17 mouse cellular contexts compared by ENCODE assay signal in genomic region chr5:146488959-146489358, GRCm38 (mm10). TPM values are rescaled to one million over a fixed set of nuclear protein-coding genes. Genes with fewer than 3 reads are reported as not detected.
DNase-seq lines count a peak whose midpoint lies in the region; ATAC-seq and TF ChIP-seq lines count a peak whose summit lies in the region.
"Not testable (repeated sequence)": the region's sequence is repeated elsewhere in the genome, so short reads cannot be mapped to it uniquely, and the experiment has no call there.
"Had no signal": no experiment of that assay in that cellular context is flagged by ENCODE, and none has a peak within 500 bp of the region (broad histone marks: within the 10 kb centered on the region; RNA-seq: fewer than 3 reads in every experiment).

No protein-coding gene starts in this region.

- not testable (repeated sequence) for H3K9me3 ChIP-seq in forebrain, postnatal 0 days (ENCODE audit: low read length); intestine, postnatal 0 days (ENCODE audit: control insufficient read depth); lung, embryonic 14.5 days (ENCODE audit: low read depth, low read length)

- not testable (repeated sequence) for H3K4me3 ChIP-seq in forebrain, postnatal 0 days (ENCODE audit: low read depth, low read length); intestine, postnatal 0 days (ENCODE audit: low read depth, low read length); layer of hippocampus, adult 2 months; lung, embryonic 14.5 days (ENCODE audit: low read depth, low read length)

- peak; percentile 50 for TF ChIP-seq CTCF in forebrain, postnatal 0 days (IDR thresholded peaks at IDR 0.05; ENCODE audit: low read depth)
- TF ChIP-seq CTCF in intestine, postnatal 0 days (IDR thresholded peaks at IDR 0.05; ENCODE audit: low read depth), result peak; percentile 53
- TF ChIP-seq CTCF in layer of hippocampus, adult 2 months (conservative IDR thresholded peaks at IDR 0.05), result peak; percentile 66
- peak; percentile 47 for TF ChIP-seq CTCF in lung, embryonic 14.5 days (IDR thresholded peaks at IDR 0.05; ENCODE audit: low read depth)

- not testable (repeated sequence) for H3K9ac ChIP-seq in forebrain, postnatal 0 days; intestine, postnatal 0 days (ENCODE audit: low read depth, low read length); lung, embryonic 14.5 days

- not testable (repeated sequence) for H3K4me2 ChIP-seq in forebrain, postnatal 0 days (ENCODE audit: low read depth); intestine, postnatal 0 days (replicated peaks; ENCODE audit: low read depth); lung, embryonic 14.5 days

- not testable (repeated sequence) for H3K27ac ChIP-seq in forebrain, postnatal 0 days (ENCODE audit: low read depth, low read length); intestine, postnatal 0 days (ENCODE audit: low read depth, low read length); layer of hippocampus, adult 2 months; lung, embryonic 14.5 days (ENCODE audit: low read depth)

- H3K27me3 ChIP-seq in forebrain, postnatal 0 days (ENCODE audit: insufficient read depth, low read length); intestine, postnatal 0 days (replicated peaks; ENCODE audit: control insufficient read depth, insufficient read depth, low read length); lung, embryonic 14.5 days (ENCODE audit: insufficient read depth, low read length): not testable (repeated sequence)

- not testable (repeated sequence) for H3K36me3 ChIP-seq in forebrain, postnatal 0 days (ENCODE audit: insufficient read depth); intestine, postnatal 0 days (ENCODE audit: control insufficient read depth, insufficient read depth); lung, embryonic 14.5 days (ENCODE audit: insufficient read depth)

- 13% methylated on average over 3 of the region's 4 CpGs for WGBS in forebrain, postnatal 0 days
- WGBS in intestine, postnatal 0 days, result 8% methylated on average over 3 of the region's 4 CpGs
- WGBS in lung, embryonic 14.5 days, result 10% methylated on average over 3 of the region's 4 CpGs

- DNase-seq in adrenal gland, adult (ENCODE audit: inconsistent age in 2 of 2, low spot score in 1 of 2), result peak; percentile 27 to 73
- peak; percentile 33 to 59 for DNase-seq in cerebellum, adult 18-20 months
- peak; percentile 28 for DNase-seq in forebrain, postnatal 0 days
- DNase-seq in layer of hippocampus, adult 2 months (ENCODE audit: low spot score in 2 of 2), result peak in 1 of 2 experiments; percentile 60
- DNase-seq in lung, embryonic 14.5 days, result not testable (repeated sequence)
- peak; percentile 35 to 55 for DNase-seq in right cerebral cortex, adult 2 months (ENCODE audit: low spot score in 2 of 2)

- not testable (repeated sequence) for H3K4me1 ChIP-seq in forebrain, postnatal 0 days (ENCODE audit: insufficient read depth); intestine, postnatal 0 days (replicated peaks; ENCODE audit: control insufficient read depth, insufficient read depth, low read length); lung, embryonic 14.5 days (ENCODE audit: insufficient read depth)

- not testable (repeated sequence) for ATAC-seq in forebrain, postnatal 0 days; intestine, postnatal 0 days; lung, embryonic 14.5 days (ENCODE audit: insufficient read depth)

RNA-seq across cellular contexts. Expression of gene Gm6370, which starts 2.2 kb away (rescaled TPM):
- not detected in 2 replicates for total RNA-seq in forebrain, postnatal 0 days (2014; rRNA removed)
- not detected in 2 replicates for polyA plus RNA-seq in forebrain, postnatal 0 days (2015; fragmentation: Nextera tagmentation; extraction: Ambion mirVana)
- not detected in 2 replicates for polyA plus RNA-seq in intestine, postnatal 0 days (2015; fragmentation: Nextera tagmentation; extraction: Ambion mirVana)
- total RNA-seq in layer of hippocampus, adult 2 months (2021), result not detected
- polyA plus RNA-seq in lung, embryonic 14.5 days (2014; fragmentation: Nextera tagmentation; extraction: Ambion mirVana), result not detected in 2 replicates
- total RNA-seq: gastrocnemius, postnatal 4 days; left cerebral cortex, postnatal 14 days; megakaryocyte, adult 5-6 weeks; monocyte, adult 5-6 weeks had no signal
- polyA plus RNA-seq: brain, embryonic 14.5 days; heart, embryonic 15.5 days; hindbrain, embryonic 16.5 days; large intestine, adult 2 months; liver, embryonic 12.5 days; neural tube, embryonic 15.5 days had no signal

RNA-seq across cellular contexts. Expression of gene Gm6408, which starts 7.2 kb away (rescaled TPM):
- not detected in 2 replicates for total RNA-seq in forebrain, postnatal 0 days (2014; rRNA removed)
- polyA plus RNA-seq in forebrain, postnatal 0 days (2015; fragmentation: Nextera tagmentation; extraction: Ambion mirVana), result not detected in 2 replicates
- polyA plus RNA-seq in intestine, postnatal 0 days (2015; fragmentation: Nextera tagmentation; extraction: Ambion mirVana), result not detected in 2 replicates
- not detected for total RNA-seq in layer of hippocampus, adult 2 months (2021)
- polyA plus RNA-seq in lung, embryonic 14.5 days (2014; fragmentation: Nextera tagmentation; extraction: Ambion mirVana), result not detected in 2 replicates
- total RNA-seq: gastrocnemius, postnatal 4 days; left cerebral cortex, postnatal 14 days; megakaryocyte, adult 5-6 weeks; monocyte, adult 5-6 weeks had no signal
- polyA plus RNA-seq: heart, embryonic 15.5 days; hindbrain, embryonic 16.5 days; large intestine, adult 2 months; liver, embryonic 12.5 days; neural tube, embryonic 15.5 days had no signal

RNA-seq across cellular contexts. Expression of gene 4930449I24Rik, which starts 13.2 kb away (rescaled TPM):
- total RNA-seq in forebrain, postnatal 0 days (2014; rRNA removed), result not detected in 2 replicates
- polyA plus RNA-seq in forebrain, postnatal 0 days (2015; fragmentation: Nextera tagmentation; extraction: Ambion mirVana), result not detected in 2 replicates
- not detected in 2 replicates for polyA plus RNA-seq in intestine, postnatal 0 days (2015; fragmentation: Nextera tagmentation; extraction: Ambion mirVana)
- not detected for total RNA-seq in layer of hippocampus, adult 2 months (2021)
- not detected in 2 replicates for polyA plus RNA-seq in lung, embryonic 14.5 days (2014; fragmentation: Nextera tagmentation; extraction: Ambion mirVana)
- total RNA-seq: gastrocnemius, postnatal 4 days; left cerebral cortex, postnatal 14 days; megakaryocyte, adult 5-6 weeks; monocyte, adult 5-6 weeks had no signal
- polyA plus RNA-seq: brain, embryonic 14.5 days; heart, embryonic 15.5 days; hindbrain, embryonic 16.5 days; large intestine, adult 2 months; liver, embryonic 12.5 days; neural tube, embryonic 15.5 days had no signal

RNA-seq across cellular contexts. Expression of gene Gm3402, which starts 25.0 kb away (rescaled TPM):
- not detected in 2 replicates for total RNA-seq in forebrain, postnatal 0 days (2014; rRNA removed)
- not detected in 2 replicates for polyA plus RNA-seq in forebrain, postnatal 0 days (2015; fragmentation: Nextera tagmentation; extraction: Ambion mirVana)
- polyA plus RNA-seq in intestine, postnatal 0 days (2015; fragmentation: Nextera tagmentation; extraction: Ambion mirVana), result not detected in 2 replicates
- not detected for total RNA-seq in layer of hippocampus, adult 2 months (2021)
- polyA plus RNA-seq in lung, embryonic 14.5 days (2014; fragmentation: Nextera tagmentation; extraction: Ambion mirVana), result not detected in 2 replicates
- total RNA-seq: gastrocnemius, postnatal 4 days; left cerebral cortex, postnatal 14 days; megakaryocyte, adult 5-6 weeks; monocyte, adult 5-6 weeks had no signal
- polyA plus RNA-seq: brain, embryonic 14.5 days; heart, embryonic 15.5 days; hindbrain, embryonic 16.5 days; large intestine, adult 2 months; liver, embryonic 12.5 days; neural tube, embryonic 15.5 days had no signal

RNA-seq across cellular contexts. Expression of gene Gm3404, which starts 36.6 kb away (rescaled TPM):
- not detected in 2 replicates for total RNA-seq in forebrain, postnatal 0 days (2014; rRNA removed)
- not detected in 2 replicates for polyA plus RNA-seq in forebrain, postnatal 0 days (2015; fragmentation: Nextera tagmentation; extraction: Ambion mirVana)
- polyA plus RNA-seq in intestine, postnatal 0 days (2015; fragmentation: Nextera tagmentation; extraction: Ambion mirVana), result not detected in 2 replicates
- not detected for total RNA-seq in layer of hippocampus, adult 2 months (2021)
- not detected in 2 replicates for polyA plus RNA-seq in lung, embryonic 14.5 days (2014; fragmentation: Nextera tagmentation; extraction: Ambion mirVana)
- total RNA-seq: gastrocnemius, postnatal 4 days; left cerebral cortex, postnatal 14 days; megakaryocyte, adult 5-6 weeks; monocyte, adult 5-6 weeks had no signal
- polyA plus RNA-seq: brain, embryonic 14.5 days; heart, embryonic 15.5 days; hindbrain, embryonic 16.5 days; large intestine, adult 2 months; liver, embryonic 12.5 days; neural tube, embryonic 15.5 days had no signal
